Mouse (Mus musculus): ENCODE results near the gene Rps19bp1.

The Rps19bp1 gene

GRCm38 (mm10) chr15:80263610-80264575 lies at the start of gene Rps19bp1:
Rps19bp1 (minus strand) TSS chr15:80264315.
- peak; percentile 85 for DNase-seq (ENCODE audit: low read depth)

- no peak for DNase-seq (ENCODE audit: low read depth)
Measured at GRCm38 (mm10) chr15:80306146-80306545, 42.0 kb upstream of the Rps19bp1 start.

GRCm38 (mm10) chr15:80304188-80304587 lies 40.1 kb upstream of the Rps19bp1 start:
- no peak for DNase-seq (ENCODE audit: low read depth)

GRCm38 (mm10) chr15:80303779-80304178 lies 39.7 kb upstream of the Rps19bp1 start:
- DNase-seq (ENCODE audit: low read depth): no peak

GRCm38 (mm10) chr15:80297146-80297545 lies 33.0 kb upstream of the Rps19bp1 start:
- no peak for DNase-seq (ENCODE audit: low read depth)

GRCm38 (mm10) chr15:80289436-80289835 lies 25.3 kb upstream of the Rps19bp1 start:
- peak; percentile 15 for DNase-seq (ENCODE audit: low read depth)

- no peak for DNase-seq (ENCODE audit: low read depth)
Measured at GRCm38 (mm10) chr15:80288036-80288435, 23.9 kb upstream of the Rps19bp1 start.

GRCm38 (mm10) chr15:80286851-80287415 lies 22.8 kb upstream of the Rps19bp1 start, which contains the start of gene Cacna1i:
Cacna1i (plus strand) TSS chr15:80287238.
- no peak for DNase-seq (ENCODE audit: low read depth)

GRCm38 (mm10) chr15:80280646-80281045 lies 16.5 kb upstream of the Rps19bp1 start:
- DNase-seq (ENCODE audit: low read depth): no peak

- DNase-seq (ENCODE audit: low read depth): no peak
Measured at GRCm38 (mm10) chr15:80279053-80279452, 14.9 kb upstream of the Rps19bp1 start.

- DNase-seq (ENCODE audit: low read depth): no peak
Measured at GRCm38 (mm10) chr15:80278121-80278759, 14.1 kb upstream of the Rps19bp1 start.

GRCm38 (mm10) chr15:80277625-80278024 lies 13.5 kb upstream of the Rps19bp1 start:
- no peak for DNase-seq (ENCODE audit: low read depth)

- no peak for DNase-seq (ENCODE audit: low read depth)
Measured at GRCm38 (mm10) chr15:80277107-80277506, 13.0 kb upstream of the Rps19bp1 start.

GRCm38 (mm10) chr15:80271858-80272396 lies 7.8 kb upstream of the Rps19bp1 start:
- no peak for DNase-seq (ENCODE audit: low read depth)

GRCm38 (mm10) chr15:80266281-80266680 lies 2.2 kb upstream of the Rps19bp1 start:
- DNase-seq (ENCODE audit: low read depth): no peak

GRCm38 (mm10) chr15:80261100-80261499 lies 3.0 kb downstream of the Rps19bp1 start:
- no peak for DNase-seq (ENCODE audit: low read depth)

- DNase-seq (ENCODE audit: low read depth): no peak
Measured at GRCm38 (mm10) chr15:80260677-80261076, 3.4 kb downstream of the Rps19bp1 start.

GRCm38 (mm10) chr15:80259406-80260045 lies 4.6 kb downstream of the Rps19bp1 start:
- no peak for DNase-seq (ENCODE audit: low read depth)

- DNase-seq (ENCODE audit: low read depth): no peak
Measured at GRCm38 (mm10) chr15:80258240-80259170, 5.6 kb downstream of the Rps19bp1 start.

- no peak for DNase-seq (ENCODE audit: low read depth)
Measured at GRCm38 (mm10) chr15:80257602-80258239, 6.4 kb downstream of the Rps19bp1 start.
